Mouse (Mus musculus) induced T-regulatory cell, adult 2 months (primary cell): ENCODE data around the gene Ckm.
A peak's percentile ranks its signal among the peaks of the same experiment; 100 is the strongest.

Experiments used
- DNase-seq: peaks from one replicate; pipeline ENCODE4 v3.0.0-alpha.2; 2012; ENCODE audit warnings: low read depth

Ckm gene

GRCm38 (mm10) chr7:19467638-19468037 is 63.1 kb downstream of the Ckm start:
- DNase-seq: no peak

GRCm38 (mm10) chr7:19468279-19468678 is 63.7 kb downstream of the Ckm start:
- DNase-seq: no peak

GRCm38 (mm10) chr7:19469404-19469803 is 64.8 kb downstream of the Ckm start:
- no peak for DNase-seq

- DNase-seq: no peak
Measured at GRCm38 (mm10) chr7:19470308-19470707, 65.7 kb downstream of the Ckm start.

- DNase-seq: peak; percentile 34
Measured at GRCm38 (mm10) chr7:19472403-19472802, 67.8 kb downstream of the Ckm start.
